Mouse (Mus musculus) limb, embryonic 14.5 days (tissue): ENCODE data around the gene Hist1h3g. TPM values are rescaled to one million over a fixed set of nuclear protein-coding genes. Genes with fewer than 3 reads are reported as not detected.
"Not testable (repeated sequence)": the region's sequence is repeated elsewhere in the genome, so short reads cannot be mapped to it uniquely, and the experiment has no call there.

Experiments used
- ATAC-seq: fragments of 200-750 bp; cut with Nextera tagmentation; 2 replicates; pipeline ENCODE4 v1.8.0; 2017; ENCODE audit warnings: low read depth, moderate number of reproducible peaks, moderate TSS enrichment; ENCODE audit not compliant: low FRiP score
- DNase-seq: peaks from one replicate; pipeline ENCODE4 v3.0.0-alpha.2; 2015; ENCODE audit warnings: low spot score
- H3K27ac ChIP-seq: fragments of 300-500 bp; sonication (generic); replicated peaks from 2 replicates; pipeline ENCODE4 v1.5.1; 2014; ENCODE audit warnings: low read depth, mild to moderate bottlenecking, low read length, moderate library complexity, mixed read lengths
- H3K27me3 ChIP-seq: fragments of 300-500 bp; sonication (generic); 2 replicates; pipeline ENCODE4 v1.6.1; 2014; ENCODE audit warnings: low read length, mixed read lengths; ENCODE audit not compliant: control insufficient read depth, insufficient read depth
- H3K36me3 ChIP-seq: fragments of 300-500 bp; sonication (generic); 2 replicates; pipeline ENCODE4 v1.6.1; 2014; ENCODE audit warnings: mild to moderate bottlenecking, low read length, moderate library complexity, mixed read lengths; ENCODE audit not compliant: control insufficient read depth, insufficient read depth
- H3K4me1 ChIP-seq: fragments of 300-500 bp; sonication (generic); 2 replicates; pipeline ENCODE4 v1.6.1; 2014; ENCODE audit warnings: antibody characterized with exemption, low read length, mixed read lengths; ENCODE audit not compliant: control insufficient read depth, insufficient read depth
- H3K4me2 ChIP-seq: fragments of 300-500 bp; sonication (generic); replicated peaks from 2 replicates; pipeline ENCODE4 v1.6.1; 2014; ENCODE audit warnings: low read depth, mild to moderate bottlenecking, low read length, moderate library complexity; ENCODE audit not compliant: severe bottlenecking
- H3K4me3 ChIP-seq: fragments of 300-500 bp; sonication (generic); replicated peaks from 2 replicates; pipeline ENCODE4 v1.5.1; 2014; ENCODE audit warnings: low read length
- H3K9ac ChIP-seq: fragments of 300-500 bp; sonication (generic); 2 replicates; pipeline ENCODE4 v1.6.1; 2014; ENCODE audit warnings: mild to moderate bottlenecking, low read depth, low read length, moderate library complexity; ENCODE audit not compliant: severe bottlenecking
- H3K9me3 ChIP-seq: fragments of 300-500 bp; sonication (generic); 2 replicates; pipeline ENCODE4 v1.6.1; 2016; ENCODE audit warnings: low read length; ENCODE audit not compliant: control insufficient read depth
- POLR2A ChIP-seq: fragments of 200-500 bp; IDR thresholded peaks from 2 replicates; pipeline ENCODE4 v1.8.0; 2012; ENCODE audit warnings: inconsistent platforms, mild to moderate bottlenecking, moderate library complexity, borderline replicate concordance; ENCODE audit not compliant: insufficient read depth, insufficient read length; ENCODE audit errors: extremely low read depth
- WGBS: fragments of 180-500 bp; shearing (Covaris S2); extraction: QIAGEN DNeasy Blood & Tissue Kit; methylation state at CpG from one replicate; pipeline ENCODE4 v1.1.7; 2014; 5-methylcytosine and 5-hydroxymethylcytosine counted together
- polyA plus RNA-seq, 2 experiments: library from polyadenylated mRNA; depleted of rRNA in 1 of 2; stranded (reverse) in 1 of 2; unstranded in 1 of 2; fragments of >200 nt; fragmentation: Nextera tagmentation in 1 of 2; extraction: Ambion mirVana in 1 of 2; gene quantifications; 2 replicates each; pipeline versions ENCODE4 v1.2.1 to v1.2.3; 2012 to 2014

Gene Hist1h3g
- polyA plus RNA-seq, 2 experiments = 4.1 to 32.6 TPM

- under 1% methylated on average over 17 of the region's 18 CpGs for whole genome bisulfite sequencing
- DNase-seq = peak; percentile 96
- peak within 1 kb of the TSS; percentile 56 for H3K4me2 ChIP-seq
- H3K36me3 ChIP-seq = no peaks in the 10 kb centered on the region
- TF ChIP-seq POLR2A = peak; percentile 33; the same call in 1 of the 2 replicates
- H3K9ac ChIP-seq = peak within 1 kb of the TSS; percentile 57
- H3K27ac ChIP-seq = peak within 1 kb of the TSS; percentile 93
- no peaks in the 10 kb centered on the region for H3K9me3 ChIP-seq
- peak within 1 kb of the TSS; percentile 40 for H3K4me3 ChIP-seq
- peak; percentile 89 for ATAC-seq
- peaks cover 13% of the 10 kb centered on the region; the same call in 1 of the 2 replicates for H3K4me1 ChIP-seq
- no peaks in the 10 kb centered on the region for H3K27me3 ChIP-seq
These were observed 35.8 kb downstream of the Hist1h3g start, which contains the start of the genes Hist1h2ae and Hist1h2bg for GRCm38 (mm10) chr13:23571022-23571503. TSS of gene Hist1h2ae (minus strand) at chr13:23571220. TSS of gene Hist1h2bg (plus strand) at chr13:23571396.

- H3K9ac ChIP-seq = peak overlapping the region; percentile 57
- H3K27ac ChIP-seq = peak overlapping the region; percentile 93
- peaks cover 16% of the 10 kb centered on the region for H3K4me1 ChIP-seq
- H3K4me3 ChIP-seq = peak overlapping the region; percentile 40
- H3K9me3 ChIP-seq, H3K36me3 ChIP-seq, H3K27me3 ChIP-seq, ATAC-seq, DNase-seq: not testable (repeated sequence)
- WGBS = under 1% methylated on average over 8 of the region's 34 CpGs
- peak overlapping the region; percentile 56 for H3K4me2 ChIP-seq
These were observed 36.4 kb downstream of the Hist1h3g start for GRCm38 (mm10) chr13:23571504-23572217.

- H3K4me1 ChIP-seq = peaks cover 21% of the 10 kb centered on the region
- 34% methylated on average over 2 of the region's 2 CpGs for WGBS
These were observed 37.2 kb downstream of the Hist1h3g start for GRCm38 (mm10) chr13:23572218-23573033.

GRCm38 (mm10) chr13:23573034-23573897 is 38.0 kb downstream of the Hist1h3g start:
- DNase-seq = not testable (repeated sequence)

More at GRCm38 (mm10) chr13:23572218-23573033, 37.2 kb downstream of the Hist1h3g start:
- Histone ChIP-seq H3K27ac (peak overlapping the region; percentile 93), H3K4me2 (peak overlapping the region; percentile 56), H3K36me3 (no peaks in the 10 kb centered on the region), H3K9me3 (no peaks in the 10 kb centered on the region), H3K4me3 (peak overlapping the region; percentile 40), H3K9ac (peak overlapping the region; percentile 57), H3K27me3 (no peaks in the 10 kb centered on the region)
- ATAC-seq (no peak), DNase-seq (no peak)
- TF ChIP-seq POLR2A = no peak

More at GRCm38 (mm10) chr13:23573034-23573897, 38.0 kb downstream of the Hist1h3g start:
- H3K36me3 ChIP-seq, ATAC-seq, H3K27me3 ChIP-seq, H3K9me3 ChIP-seq: not testable (repeated sequence)
- Histone ChIP-seq H3K4me1 (peaks cover 21% of the 10 kb centered on the region), H3K4me3 (peak overlapping the region; percentile 40), H3K9ac (peak overlapping the region; percentile 57), H3K4me2 (peak overlapping the region; percentile 56), H3K27ac (peak overlapping the region; percentile 93)
- 7% methylated on average over 18 of the region's 20 CpGs for WGBS
